Mouse (Mus musculus) kidney, postnatal 14 days (tissue): Measurements from ENCODE around the gene Gli1.

Experiments used
- DNase-seq: peaks from one replicate; pipeline ENCODE4 v3.0.0; 2022; ENCODE audit warnings: mixed read lengths

Gli1 gene

DNA sequence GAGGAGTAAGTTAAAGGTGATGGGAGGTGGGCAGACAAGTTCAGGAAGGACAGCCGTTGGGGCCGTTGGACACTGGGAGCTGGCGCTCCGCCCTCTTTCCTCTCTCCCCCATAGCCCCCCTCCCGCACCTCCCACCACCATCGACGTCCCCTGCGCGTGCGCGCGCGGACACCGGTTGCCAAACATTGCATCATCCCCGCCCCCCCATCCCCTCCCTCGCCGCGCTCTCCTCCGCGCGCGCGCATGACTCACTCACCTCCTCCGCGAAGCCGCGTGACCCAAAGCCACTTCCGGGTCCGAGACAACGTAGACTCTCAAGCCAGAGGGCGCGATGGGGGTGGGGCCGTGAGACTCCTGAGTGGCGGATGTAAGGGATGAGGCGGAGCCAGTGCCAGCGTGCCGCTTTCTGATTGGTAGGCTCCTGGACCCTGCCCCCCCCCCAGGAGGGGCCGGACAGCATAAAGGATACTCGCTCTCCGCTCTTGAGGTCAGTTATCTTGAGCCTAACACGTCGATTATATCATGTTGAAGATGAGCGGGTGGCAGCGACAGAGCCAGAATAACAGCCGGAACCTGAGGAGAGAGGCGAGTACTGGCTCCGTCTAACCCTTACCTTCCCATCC is 51.4 kb downstream of the Gli1 start:
- peak; percentile 100 for DNase-seq

DNA sequence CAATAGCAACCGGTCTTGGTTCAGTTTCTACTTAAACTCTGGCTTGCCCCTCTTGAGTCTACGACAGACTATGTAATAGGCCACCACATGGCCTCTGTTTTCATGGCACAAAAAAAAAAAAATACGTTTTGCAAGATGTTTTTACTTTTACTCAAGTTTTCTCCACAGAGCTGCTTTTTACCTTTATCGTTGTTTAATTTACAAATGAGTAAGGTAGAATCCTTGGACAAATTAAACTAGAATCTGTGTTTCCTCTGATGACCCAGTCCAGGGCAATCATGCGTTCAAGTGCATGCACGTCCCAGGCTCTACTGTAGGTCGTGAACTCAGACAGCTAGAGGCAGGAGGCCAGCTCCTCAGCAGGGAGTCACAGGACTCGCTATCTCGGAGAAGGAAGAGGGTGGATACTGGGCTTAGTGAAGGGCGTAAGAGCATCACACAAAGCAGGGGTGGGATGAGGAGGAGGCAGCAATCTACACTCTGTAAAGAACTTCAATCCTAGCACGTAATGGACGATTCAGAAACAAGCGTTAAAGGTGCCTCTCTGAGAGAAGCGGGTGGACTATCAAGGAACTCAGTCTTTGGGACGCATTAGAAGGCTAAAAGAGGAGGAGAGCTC is 52.1 kb downstream of the Gli1 start:
- peak; percentile 79 for DNase-seq

DNA sequence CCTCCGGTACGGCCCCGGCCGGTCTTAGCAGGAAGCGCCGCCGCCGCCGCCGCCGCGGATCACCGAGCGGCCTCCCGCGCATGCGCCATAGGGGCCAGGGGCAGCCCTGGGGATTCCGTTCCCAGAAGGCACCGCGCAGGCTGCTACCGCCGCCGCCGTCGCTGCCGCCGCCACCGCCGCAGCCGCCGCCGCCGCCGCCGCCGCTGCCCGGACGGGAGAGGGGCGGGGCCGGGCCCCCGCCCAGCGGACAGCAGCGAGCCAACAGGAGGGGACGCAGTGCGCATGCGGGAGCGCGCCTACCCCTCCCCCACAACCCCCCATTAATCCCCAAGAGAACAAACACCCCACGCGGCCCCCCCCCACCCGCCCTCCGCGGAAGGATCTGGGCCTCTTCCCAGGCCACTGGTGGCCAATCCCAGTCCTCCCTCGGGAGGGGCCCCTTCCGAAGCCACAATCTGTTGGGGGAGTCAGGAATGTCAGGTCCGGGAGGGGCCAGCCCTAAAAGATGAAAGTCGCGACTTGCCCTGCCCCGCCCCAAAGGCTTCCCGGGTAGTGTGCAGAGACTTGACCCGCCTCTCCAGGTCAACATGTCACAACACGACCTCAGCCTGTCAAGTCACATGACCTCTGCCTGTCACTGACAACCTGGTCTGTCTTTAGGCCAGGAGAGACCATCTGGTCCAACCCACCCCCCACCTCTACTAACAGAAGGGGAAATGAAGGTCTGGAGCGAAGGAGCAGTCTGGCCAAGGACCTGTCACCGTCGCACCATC is 52.8 kb downstream of the Gli1 start, which contains the start of gene Mbd6:
Gene Mbd6 (minus strand): TSS at position 219 of the 773 bp plus-strand sequence.
- DNase-seq: peak; percentile 94

DNA sequence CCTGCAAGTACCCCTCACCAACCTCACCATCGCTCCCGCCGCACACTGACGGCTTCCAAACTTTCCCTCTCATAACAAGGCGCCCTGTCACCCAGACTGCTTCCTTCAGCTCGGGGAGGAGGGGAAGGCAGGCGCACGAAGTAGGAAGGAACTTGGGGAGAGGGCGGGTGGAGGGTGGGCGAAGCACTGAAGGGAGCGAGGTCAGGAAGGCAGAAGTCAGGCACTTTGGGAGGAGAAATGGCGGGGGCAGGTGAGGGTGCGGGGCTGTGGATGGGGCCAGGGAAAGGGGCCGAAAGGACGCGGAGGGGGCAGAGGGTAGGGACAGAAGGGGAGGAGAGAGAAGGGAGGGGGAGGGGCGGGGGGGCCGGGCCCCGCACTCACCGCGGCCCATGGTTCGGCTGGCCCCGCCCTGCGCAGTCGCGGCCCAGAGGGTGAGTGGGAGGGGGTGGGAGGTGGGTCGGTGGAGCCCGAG is 53.4 kb downstream of the Gli1 start:
- DNase-seq: no peak

DNA sequence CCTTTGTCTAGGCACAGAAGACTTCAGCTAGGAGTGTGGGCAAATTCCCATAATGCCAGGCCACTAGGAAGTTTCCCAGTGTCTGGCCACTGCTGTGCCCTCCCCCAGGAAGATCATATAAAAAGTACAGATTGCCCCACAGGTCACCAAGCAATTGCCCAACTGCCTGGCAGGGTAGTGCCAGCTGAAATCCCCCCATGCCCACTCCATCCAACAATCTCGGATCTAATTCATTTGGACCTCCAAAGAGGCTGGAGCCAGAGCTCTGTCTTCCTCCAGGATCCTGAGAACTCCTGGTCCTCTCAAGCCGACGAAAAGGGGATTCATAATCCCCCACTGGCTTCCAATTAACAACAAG is 53.9 kb downstream of the Gli1 start:
- DNase-seq: no peak

DNA sequence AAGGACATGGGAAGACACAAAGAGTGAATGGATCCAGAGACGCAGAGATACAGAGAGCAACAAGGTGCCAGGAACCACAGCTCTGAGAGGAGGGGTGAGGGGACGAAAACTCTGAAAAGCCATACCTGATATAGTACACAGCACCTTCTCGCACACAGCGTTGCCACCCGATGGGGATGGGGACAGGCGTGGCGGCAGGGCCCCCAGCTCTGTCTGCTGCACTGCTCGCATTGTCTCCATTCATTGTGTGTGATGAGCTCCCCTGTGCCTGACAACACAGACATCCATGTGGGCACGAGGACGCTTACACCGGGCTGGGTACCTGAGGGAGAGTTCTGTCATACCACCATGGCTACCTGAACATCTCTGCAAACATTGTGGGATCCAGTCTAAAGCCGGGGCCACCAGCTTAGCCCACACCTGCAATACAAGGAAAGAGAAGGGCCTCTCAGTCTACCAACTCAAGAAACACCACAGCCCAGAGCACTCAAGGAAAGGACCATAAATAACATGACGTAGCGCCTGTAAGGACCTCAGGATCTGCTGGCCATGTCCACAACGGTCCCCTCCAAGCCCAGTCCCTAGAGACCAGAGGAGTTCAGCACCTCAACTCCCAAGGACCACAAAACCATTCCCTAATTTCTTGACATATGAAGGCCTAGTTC is 54.4 kb downstream of the Gli1 start:
- no peak for DNase-seq

DNA sequence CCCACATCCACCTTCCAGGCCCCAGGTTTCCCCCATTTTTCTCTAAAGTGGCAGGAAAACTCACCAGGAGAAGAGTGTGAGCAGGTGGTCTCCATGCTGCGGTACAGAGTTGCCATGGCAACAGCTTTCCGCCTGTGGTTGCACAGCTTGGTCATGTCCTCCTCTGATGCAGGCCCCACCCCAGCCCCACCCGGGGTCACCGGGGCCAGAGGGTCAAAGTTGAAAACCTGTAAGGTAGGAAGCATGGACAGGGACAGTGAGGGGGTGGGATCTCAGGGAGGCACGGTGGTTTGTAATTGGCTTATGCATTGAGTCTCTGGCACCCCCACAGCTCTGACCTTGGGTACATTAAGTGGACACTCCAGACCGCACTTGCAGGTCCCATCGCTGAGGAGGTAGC is 55.0 kb downstream of the Gli1 start:
- peak; percentile 25 for DNase-seq

DNA sequence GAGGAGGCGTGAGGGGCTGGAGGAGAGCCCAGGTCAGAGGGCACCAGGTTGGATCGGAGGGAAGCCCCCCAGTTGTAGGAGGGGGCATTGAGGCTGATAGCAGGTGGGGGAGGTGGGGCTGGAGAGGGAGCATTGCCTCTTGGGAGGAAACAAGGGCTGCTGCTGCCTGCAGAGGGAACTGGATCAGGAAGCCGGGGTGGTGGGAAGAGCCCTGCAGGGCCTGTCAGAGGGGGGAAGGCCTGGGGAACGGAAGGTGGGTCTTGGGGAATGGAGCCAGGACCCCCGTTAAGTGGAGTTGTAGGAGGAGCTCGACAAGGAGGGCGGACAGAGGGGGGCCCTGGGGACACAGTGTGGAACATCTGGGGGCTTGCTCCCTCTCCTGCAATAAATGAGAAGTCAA is 55.6 kb downstream of the Gli1 start:
- no peak for DNase-seq

DNA sequence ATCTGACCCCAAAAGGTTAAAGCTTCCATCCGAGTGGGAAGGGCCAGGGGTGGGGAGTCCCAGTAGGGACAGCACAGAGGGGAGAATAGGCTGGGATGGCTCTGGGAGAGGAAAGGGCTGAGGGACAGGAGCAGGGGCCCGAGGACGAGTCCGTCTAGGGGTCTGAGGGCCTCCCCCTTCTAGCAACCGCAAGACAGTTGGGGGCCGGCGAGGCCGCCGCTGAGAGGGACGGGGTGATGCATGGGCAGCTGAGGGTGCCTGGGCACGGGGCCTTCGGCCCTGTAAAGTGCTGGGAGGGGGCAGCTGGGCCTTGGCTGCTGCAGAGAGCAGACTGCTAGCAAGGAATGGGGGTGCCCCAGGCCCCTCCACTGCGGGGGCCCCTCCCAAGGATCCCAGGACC is 56.1 kb downstream of the Gli1 start:
- DNase-seq: no peak

DNA sequence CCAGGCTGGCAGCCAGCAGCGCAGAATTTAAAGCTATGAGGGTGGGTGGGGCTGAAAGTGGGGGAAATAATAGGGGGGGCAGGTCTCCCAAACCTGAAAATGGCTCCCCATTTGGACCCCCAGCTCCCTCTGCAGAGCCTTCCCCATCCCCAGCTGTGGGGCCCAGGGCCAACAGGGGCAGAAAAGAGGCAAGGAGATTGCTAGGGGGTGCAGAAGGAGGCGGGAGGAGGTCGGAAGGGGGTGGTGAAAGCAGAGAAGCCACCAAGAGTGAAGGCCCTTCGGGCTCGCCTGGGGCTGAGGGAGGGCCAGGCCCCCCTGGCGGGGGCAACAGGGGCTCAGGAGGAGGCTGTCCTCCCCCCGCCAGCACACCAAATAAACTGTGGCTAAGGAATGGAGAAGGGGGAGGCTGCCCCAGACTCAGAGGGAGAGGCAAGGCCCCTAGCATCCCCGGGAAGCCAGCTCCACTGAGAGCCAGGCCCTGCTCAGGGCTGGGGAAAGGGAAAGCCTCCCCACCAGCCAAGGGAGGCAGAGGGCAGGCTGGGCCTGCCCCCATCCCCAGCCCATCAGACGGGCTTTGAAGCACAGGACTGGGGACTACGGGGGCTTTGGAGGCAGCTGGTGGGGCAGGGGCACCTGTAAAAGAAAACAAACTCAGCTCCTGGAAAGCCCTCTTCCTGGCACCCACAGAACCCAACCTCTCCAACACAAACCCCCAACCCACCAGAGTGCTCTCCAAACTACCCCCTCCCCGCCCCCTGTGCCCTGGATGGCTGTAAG is 56.9 kb downstream of the Gli1 start:
- DNase-seq: no peak

DNA sequence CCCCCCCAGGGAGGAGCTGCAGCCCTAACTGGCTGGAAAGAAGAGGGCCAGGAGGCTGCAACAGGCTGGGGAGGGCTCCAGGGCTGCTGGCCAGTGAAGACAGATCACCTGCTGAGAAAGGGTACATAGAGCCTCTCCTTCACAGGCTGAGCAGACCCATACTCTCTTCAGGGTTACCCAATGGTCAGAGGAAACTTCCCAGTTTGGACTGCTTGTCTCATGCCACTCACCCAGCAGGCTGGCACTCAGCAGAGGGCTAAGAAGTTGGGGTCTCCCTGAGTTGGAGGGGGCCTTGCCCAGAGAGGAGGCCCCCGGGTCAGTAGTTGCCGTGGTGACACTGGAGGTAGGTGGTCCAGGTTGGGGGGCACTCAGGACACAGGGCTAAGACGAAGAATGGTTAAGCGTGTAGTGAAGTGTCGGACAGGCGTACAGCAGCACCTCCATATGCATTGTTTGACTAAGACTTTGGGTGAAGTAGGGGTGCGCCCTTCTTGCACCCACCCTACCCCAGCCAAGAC is 57.6 kb downstream of the Gli1 start:
- DNase-seq: no peak

DNA sequence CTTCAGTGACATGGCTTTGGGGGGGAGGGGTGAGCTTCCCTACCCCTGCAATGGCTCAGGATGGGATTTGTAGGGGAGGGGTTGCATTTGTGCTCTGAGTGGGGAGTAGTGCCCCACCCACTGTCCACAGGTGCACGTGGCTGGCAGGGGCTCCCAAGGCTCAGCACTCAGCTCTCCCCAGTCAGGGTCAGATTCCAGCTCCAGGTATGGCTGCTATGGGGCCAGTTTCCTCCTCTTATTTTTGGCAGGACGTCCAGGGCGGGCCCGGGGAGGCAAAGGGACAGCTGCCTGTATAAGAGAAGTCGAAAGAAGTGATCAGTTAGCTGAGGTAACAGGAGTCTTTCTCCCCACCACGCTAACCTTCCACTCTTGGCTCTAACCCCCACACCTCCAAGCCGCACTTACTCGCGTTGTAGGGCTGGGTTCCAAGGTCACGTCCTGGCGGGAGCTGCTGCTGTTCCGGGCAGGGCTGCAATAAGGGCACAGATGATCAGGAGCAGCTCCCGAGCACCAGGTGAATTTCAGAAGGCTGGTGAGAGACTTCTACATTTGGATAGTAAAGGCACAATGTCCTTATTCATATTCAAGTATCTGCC is 59.1 kb downstream of the Gli1 start:
- DNase-seq: no peak

DNA sequence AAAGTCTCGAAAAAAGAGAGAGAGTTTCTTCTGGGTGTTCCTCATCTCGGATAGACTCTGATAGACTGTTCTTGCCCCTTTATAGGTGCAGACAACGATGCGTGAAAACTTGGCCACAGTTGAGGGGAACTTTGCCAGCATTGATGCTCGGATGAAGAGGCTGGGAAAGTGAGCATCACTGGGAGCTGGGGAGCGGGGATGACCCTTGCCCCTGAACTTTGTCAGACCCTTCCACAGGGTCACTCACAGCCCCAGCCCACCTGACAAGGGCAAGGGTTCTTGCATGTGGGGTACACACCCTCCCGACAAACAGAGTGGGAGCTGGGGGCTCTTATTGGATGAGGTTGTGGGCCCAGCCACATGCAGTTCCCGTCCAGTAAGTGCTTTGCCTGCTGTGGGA is 60.5 kb downstream of the Gli1 start:
- no peak for DNase-seq
